Mouse (Mus musculus): Measurements from ENCODE around the gene Rai14.

Rai14 gene

GRCm38 (mm10) chr15:10689304-10689703, 25.1 kb downstream of the Rai14 start:
- DNase-seq (ENCODE audit: low spot score), result no peak

GRCm38 (mm10) chr15:10688686-10689085, 25.7 kb downstream of the Rai14 start:
- no peak for DNase-seq (ENCODE audit: low spot score)

GRCm38 (mm10) chr15:10687365-10687764, 27.1 kb downstream of the Rai14 start:
- no peak for DNase-seq (ENCODE audit: low spot score)

GRCm38 (mm10) chr15:10685692-10686430, 28.6 kb downstream of the Rai14 start:
- DNase-seq (ENCODE audit: low spot score), result no peak

GRCm38 (mm10) chr15:10683687-10684203, 30.7 kb downstream of the Rai14 start:
- no peak for DNase-seq (ENCODE audit: low spot score)

GRCm38 (mm10) chr15:10680514-10680913, 33.9 kb downstream of the Rai14 start:
- DNase-seq (ENCODE audit: low spot score), result no peak

GRCm38 (mm10) chr15:10679571-10679970, 34.9 kb downstream of the Rai14 start:
- DNase-seq (ENCODE audit: low spot score), result no peak

GRCm38 (mm10) chr15:10675801-10676200, 38.6 kb downstream of the Rai14 start:
- no peak for DNase-seq (ENCODE audit: low spot score)

- DNase-seq (ENCODE audit: low spot score), result no peak
Measured at GRCm38 (mm10) chr15:10672880-10673279, 41.5 kb downstream of the Rai14 start.

GRCm38 (mm10) chr15:10671868-10672267, 42.6 kb downstream of the Rai14 start:
- DNase-seq (ENCODE audit: low spot score), result no peak

- DNase-seq (ENCODE audit: low spot score), result no peak
Measured at GRCm38 (mm10) chr15:10670107-10670506, 44.3 kb downstream of the Rai14 start.

GRCm38 (mm10) chr15:10668120-10668900, 46.1 kb downstream of the Rai14 start:
- no peak for DNase-seq (ENCODE audit: low spot score)

- DNase-seq (ENCODE audit: low spot score), result no peak
Measured at GRCm38 (mm10) chr15:10665816-10666215, 48.6 kb downstream of the Rai14 start.

- DNase-seq (ENCODE audit: low spot score), result no peak
Measured at GRCm38 (mm10) chr15:10664529-10664898, 49.9 kb downstream of the Rai14 start.

GRCm38 (mm10) chr15:10663793-10664528, 50.5 kb downstream of the Rai14 start:
- DNase-seq (ENCODE audit: low spot score), result no peak

GRCm38 (mm10) chr15:10661961-10662606, 52.3 kb downstream of the Rai14 start:
- DNase-seq (ENCODE audit: low spot score), result no peak

- no peak for DNase-seq (ENCODE audit: low spot score)
Measured at GRCm38 (mm10) chr15:10658803-10659202, 55.6 kb downstream of the Rai14 start.

- DNase-seq (ENCODE audit: low spot score), result no peak
Measured at GRCm38 (mm10) chr15:10656146-10656545, 58.3 kb downstream of the Rai14 start.

- DNase-seq (ENCODE audit: low spot score), result no peak
Measured at GRCm38 (mm10) chr15:10655151-10655905, 59.1 kb downstream of the Rai14 start.

- no peak for DNase-seq (ENCODE audit: low spot score)
Measured at GRCm38 (mm10) chr15:10654696-10655095, 59.7 kb downstream of the Rai14 start.

GRCm38 (mm10) chr15:10652931-10653475, 61.4 kb downstream of the Rai14 start:
- no peak for DNase-seq (ENCODE audit: low spot score)
